Mouse (Mus musculus) cerebellum, adult 11 months (tissue): ENCODE measurements around the gene Kif18a.

Source experiments
- DNase-seq: peaks from one replicate; pipeline ENCODE4 v3.0.0; 2022

Kif18a gene

GRCm38 (mm10) chr2:109280600-109281340 is at the start of gene Kif18a, which contains the start of gene Mettl15:
TSS of gene Kif18a (plus strand) at chr2:109280738.
TSS of gene Mettl15 (minus strand) at chr2:109280748.
- DNase-seq: peak; percentile 92

- DNase-seq: no peak
Measured at GRCm38 (mm10) chr2:109233876-109234275, 46.7 kb upstream of the Kif18a start.

DNA sequence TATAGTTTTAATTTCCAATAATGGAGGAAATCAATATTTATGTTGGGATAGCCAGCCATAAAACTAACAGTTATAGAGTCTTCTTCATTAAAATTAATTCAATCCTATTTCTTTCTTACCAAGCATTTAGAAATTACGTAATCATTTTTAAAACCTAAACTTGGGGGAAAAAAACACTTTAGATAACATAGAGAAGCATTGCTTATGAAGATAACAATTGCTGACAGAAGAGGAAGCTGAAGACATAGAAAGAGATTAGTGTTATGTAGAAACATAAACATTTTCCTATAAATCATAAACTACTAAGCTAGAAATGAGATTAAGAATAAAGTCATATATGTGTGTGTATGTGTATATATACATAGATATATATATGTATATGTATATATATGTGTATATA is 44.8 kb upstream of the Kif18a start:
- DNase-seq: no peak

GRCm38 (mm10) chr2:109241947-109242346 is 38.6 kb upstream of the Kif18a start:
- no peak for DNase-seq

DNA sequence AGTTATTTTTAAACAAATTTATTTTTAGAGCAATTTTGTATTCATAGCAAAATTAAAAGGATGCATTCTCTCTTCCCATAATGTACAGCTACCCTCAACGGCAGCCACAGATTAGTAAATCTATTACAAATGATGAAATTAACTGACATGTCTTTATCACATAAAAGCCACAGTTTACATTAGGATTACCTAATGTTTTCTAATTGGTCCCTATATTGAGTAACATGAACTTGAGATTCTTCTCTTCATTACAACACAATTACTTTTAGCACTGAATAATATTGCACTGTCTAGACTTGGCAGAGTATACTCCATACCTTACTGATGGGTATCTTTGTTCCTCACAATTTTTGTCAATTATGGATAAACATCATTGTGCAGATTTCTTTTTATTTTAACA is 17.8 kb upstream of the Kif18a start:
- no peak for DNase-seq

- no peak for DNase-seq
Measured at GRCm38 (mm10) chr2:109273098-109273497, 7.4 kb upstream of the Kif18a start.

DNA sequence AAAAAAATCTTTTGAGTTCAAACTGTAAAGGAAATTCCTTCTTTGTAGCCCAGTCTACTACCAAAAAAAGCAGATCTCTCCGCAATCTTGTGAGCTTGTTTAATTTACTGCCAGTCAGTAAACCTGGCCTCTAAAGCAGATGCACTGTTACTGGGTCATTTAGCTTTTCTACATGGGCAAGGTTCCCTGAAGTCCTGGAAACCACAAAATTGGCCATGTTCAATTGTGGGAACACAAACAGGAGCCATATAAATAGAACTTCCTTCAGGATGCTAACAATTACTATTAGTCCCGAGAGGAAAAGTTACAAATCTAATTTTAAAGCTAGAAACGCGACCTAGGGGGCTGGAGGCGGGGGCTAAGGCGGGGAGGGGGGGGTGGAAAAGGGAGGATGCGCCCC is 2.9 kb upstream of the Kif18a start:
- peak; percentile 15 for DNase-seq

DNA sequence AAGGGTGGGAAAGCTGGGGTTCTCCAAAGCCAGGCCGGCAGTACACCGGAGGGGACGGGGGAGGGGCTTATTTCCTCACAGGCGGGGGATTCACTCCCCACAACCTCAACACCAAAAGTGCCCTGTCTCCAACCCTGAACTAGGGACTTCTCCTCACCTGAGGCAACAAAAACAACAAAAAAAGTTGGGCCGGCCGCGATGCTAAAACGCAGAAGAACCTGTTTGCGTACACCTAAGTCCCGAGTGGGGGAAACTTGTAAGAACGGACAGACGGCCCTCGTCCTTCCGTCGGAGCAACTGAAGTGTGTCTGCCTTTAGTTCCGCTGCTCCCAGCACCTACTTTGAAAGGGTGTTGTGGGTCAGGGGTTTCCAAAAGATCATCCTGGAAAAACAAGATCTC is 2.5 kb upstream of the Kif18a start:
- peak; percentile 21 for DNase-seq

- no peak for DNase-seq
Measured at GRCm38 (mm10) chr2:109280272-109280599, 302 bp upstream of the Kif18a start.

DNA sequence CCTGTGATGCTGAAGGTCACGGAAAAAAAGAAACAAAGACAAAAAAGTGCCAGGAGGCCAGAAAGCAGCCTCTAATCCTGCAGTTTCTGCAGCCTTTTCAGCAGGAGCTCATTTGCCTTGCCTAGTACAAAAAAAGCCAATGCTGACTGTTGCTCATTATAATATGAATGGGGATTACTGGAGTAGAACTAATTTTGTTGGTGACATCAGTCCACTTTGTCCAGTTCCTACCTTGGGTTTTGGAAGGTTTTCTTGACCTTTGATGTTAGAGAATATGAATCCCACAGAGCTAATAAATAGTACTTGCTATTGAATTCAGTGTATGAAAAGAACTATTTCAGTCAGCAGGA is 778 bp downstream of the Kif18a start:
- no peak for DNase-seq

- DNase-seq: no peak
Measured at GRCm38 (mm10) chr2:109284121-109284520, 3.6 kb downstream of the Kif18a start.

- DNase-seq: no peak
Measured at GRCm38 (mm10) chr2:109289327-109289726, 8.8 kb downstream of the Kif18a start.

- DNase-seq: no peak
Measured at GRCm38 (mm10) chr2:109296264-109296663, 15.7 kb downstream of the Kif18a start.

DNA sequence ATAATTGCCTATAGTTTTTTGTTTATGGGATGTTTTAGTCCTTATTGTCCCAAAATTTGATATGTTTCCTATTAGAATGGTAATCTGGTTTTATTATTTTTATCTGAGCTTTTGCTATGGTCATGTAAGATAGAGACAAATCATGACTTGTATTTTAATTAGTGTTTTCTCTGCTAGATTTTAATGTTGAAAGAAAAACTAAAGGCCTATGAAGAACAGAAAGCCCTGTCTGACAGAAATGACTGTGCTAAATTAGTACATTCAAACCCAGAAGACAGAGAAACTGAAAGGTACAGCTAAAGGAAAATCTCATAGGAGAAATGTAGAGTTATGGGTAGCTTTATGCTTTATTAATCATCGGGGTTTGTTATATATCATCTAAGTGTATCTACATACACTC is 17.6 kb downstream of the Kif18a start:
- DNase-seq: no peak

GRCm38 (mm10) chr2:109302234-109302633 is 21.7 kb downstream of the Kif18a start:
- DNase-seq: peak; percentile 37

DNA sequence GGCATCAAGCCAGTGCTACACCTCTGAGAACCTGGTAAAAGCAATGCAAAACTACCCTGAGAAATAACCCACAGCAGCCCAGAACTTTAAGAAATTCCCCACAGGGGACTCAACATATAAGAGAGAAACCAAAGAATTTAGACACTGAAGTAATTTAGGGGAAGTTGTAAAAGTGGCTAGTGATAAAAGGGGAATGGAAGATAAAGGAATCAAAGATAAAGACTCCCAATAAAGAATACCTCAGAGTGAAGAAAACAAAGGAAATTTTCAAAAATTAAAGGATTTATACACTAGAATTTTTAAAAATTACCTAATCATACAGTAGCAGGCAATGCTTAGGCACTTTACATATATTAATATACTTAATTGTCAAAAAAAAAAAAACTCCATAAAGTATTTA is 23.1 kb downstream of the Kif18a start:
- no peak for DNase-seq

GRCm38 (mm10) chr2:109311369-109311768 is 30.8 kb downstream of the Kif18a start:
- DNase-seq: no peak

GRCm38 (mm10) chr2:109331807-109332206 is 51.3 kb downstream of the Kif18a start:
- no peak for DNase-seq

GRCm38 (mm10) chr2:109334237-109334636 is 53.7 kb downstream of the Kif18a start:
- DNase-seq: no peak

DNA sequence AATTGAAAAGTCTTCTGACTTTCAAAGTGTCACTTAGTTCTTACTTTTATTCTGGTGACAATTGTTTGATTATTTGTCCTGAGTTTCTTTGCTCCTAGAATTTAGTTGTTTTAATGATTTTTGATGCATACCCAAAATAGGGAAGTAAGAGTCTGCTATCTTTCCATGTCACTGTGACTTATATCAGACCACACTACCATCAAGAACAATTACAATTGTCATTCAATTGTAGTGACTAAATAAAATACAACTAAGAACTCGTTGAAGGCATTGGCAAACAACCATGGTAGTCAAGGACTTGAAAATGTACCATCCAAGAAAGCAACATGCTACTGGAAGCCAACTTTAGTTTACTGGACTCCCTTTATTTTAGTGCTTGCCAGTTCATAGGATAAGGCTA is 55.2 kb downstream of the Kif18a start:
- no peak for DNase-seq

GRCm38 (mm10) chr2:109345386-109345785 is 64.8 kb downstream of the Kif18a start:
- DNase-seq: no peak

GRCm38 (mm10) chr2:109348742-109349141 is 68.2 kb downstream of the Kif18a start:
- no peak for DNase-seq

DNA sequence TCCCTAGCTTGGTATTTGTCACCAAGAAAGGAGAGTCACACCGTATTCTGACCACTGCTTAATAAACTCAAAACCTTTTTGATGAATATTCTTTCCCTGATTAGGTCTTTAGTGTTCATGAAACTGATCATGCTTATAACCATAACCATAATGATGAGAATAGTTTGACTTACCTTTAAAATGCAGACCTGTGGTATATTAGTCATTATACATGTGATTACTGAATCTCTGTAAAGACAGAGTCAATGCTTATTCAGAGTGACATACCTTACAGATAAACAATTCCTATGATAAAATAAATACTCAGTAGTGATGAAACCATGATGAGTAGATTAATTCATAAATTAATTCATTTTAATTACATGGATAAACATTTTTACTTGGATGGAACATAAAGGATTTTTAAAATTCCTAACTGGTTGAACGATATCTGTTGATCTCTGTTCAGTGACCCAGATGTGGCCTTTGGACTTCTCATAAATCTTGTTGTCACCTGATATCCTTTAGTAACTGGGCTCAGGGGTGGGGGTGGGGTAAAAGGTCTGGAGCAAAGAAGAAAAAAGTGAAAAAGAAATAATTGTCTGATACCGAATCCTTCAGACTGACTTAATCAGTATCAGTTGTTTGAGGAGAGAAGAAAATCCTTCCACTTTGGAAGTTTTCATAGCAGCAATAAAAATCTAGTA is 78.1 kb downstream of the Kif18a start:
- DNase-seq: no peak

- DNase-seq: no peak
Measured at GRCm38 (mm10) chr2:109365962-109366361, 85.4 kb downstream of the Kif18a start.

DNA sequence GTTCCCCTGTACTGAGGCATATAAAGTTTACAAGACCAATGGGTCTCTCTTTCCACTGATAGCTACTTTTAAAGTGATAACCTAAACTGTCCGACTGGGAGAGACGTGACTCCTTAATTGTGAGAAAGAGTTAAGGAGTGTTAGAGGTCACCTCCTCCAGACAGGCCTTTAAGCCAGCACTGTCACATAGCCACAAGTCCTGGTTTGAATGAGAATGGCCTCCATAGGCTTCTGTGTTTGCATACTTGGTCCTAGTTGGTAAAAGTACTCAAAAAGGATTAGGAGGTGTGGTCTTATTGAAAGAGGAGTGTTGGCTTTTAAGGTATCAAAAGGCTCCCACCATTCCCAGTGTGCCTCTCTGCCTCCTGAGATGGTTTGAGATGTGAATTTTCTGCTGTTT is 94.3 kb downstream of the Kif18a start:
- DNase-seq: no peak
